ENCODE assay signal across 13 mouse cellular contexts in the genomic region with DNA sequence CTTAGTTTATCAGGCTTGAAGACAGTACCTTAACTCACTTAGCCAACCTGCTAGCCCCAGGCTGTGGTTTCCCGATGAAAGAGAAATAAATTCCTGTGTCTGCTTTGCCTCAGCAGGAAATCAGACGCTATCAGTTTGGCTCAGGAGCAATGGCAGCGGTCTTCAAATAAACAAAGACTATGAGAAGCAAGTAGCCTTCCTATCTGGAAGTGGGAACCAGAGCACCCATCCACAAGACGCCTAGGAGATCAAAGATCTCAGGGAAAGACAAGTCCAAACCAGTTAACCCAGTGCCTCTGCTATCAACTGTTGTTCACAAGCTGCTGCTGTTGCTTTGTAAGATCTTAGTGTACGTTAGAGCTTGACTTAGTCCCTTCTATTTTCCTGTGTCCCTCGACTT. TPM values are rescaled to one million over a fixed set of nuclear protein-coding genes. Genes with fewer than 3 reads are reported as not detected.
DNase-seq lines count a peak whose midpoint lies in the region; ATAC-seq and TF ChIP-seq lines count a peak whose summit lies in the region.
"Had no signal": no experiment of that assay in that cellular context is flagged by ENCODE, and none has a peak within 500 bp of the region (broad histone marks: within the 10 kb centered on the region; RNA-seq: fewer than 3 reads in every experiment).

No protein-coding gene starts in this region.

- H3K9ac ChIP-seq in heart, embryonic 16.5 days (ENCODE audit: low read length) = no peak overlapping the region
- H3K9ac ChIP-seq in limb, embryonic 11.5 days (ENCODE audit: low read length) = no peak overlapping the region; the same call in 1 of the 2 replicates
- H3K9ac ChIP-seq: hindbrain, embryonic 13.5 days; liver, embryonic 13.5 days had no signal

- H3K27ac ChIP-seq in heart, embryonic 16.5 days (ENCODE audit: low read length) = peak overlapping the region; percentile 20; the same call in 1 of the 2 replicates
- H3K27ac ChIP-seq in limb, embryonic 11.5 days (replicated peaks; ENCODE audit: low read depth, low read length) = 0 out of 2 replicates have a peak overlapping the region, but pooled peaks have one; percentile 36
- H3K27ac ChIP-seq: hindbrain, embryonic 13.5 days; liver, embryonic 13.5 days had no signal

- no peaks in the 10 kb centered on the region for H3K9me3 ChIP-seq in heart, embryonic 16.5 days (replicated peaks; ENCODE audit: control insufficient read depth, low read length)
- H3K9me3 ChIP-seq in E14TG2a.4 (ENCODE audit: low read length) = no peaks in the 10 kb centered on the region
- no peaks in the 10 kb centered on the region for H3K9me3 ChIP-seq in limb, embryonic 11.5 days (ENCODE audit: control insufficient read depth, low read length)
- H3K9me3 ChIP-seq: hindbrain, embryonic 13.5 days; liver, embryonic 13.5 days had no signal

- peaks cover 12% of the 10 kb centered on the region; the same call in 1 of the 2 replicates for H3K4me1 ChIP-seq in heart, embryonic 16.5 days (ENCODE audit: control insufficient read depth, insufficient read depth, low read length)
- peaks cover 40% of the 10 kb centered on the region for H3K4me1 ChIP-seq in E14TG2a.4 (replicated peaks; ENCODE audit: low read depth, low read length)
- peaks cover 14% of the 10 kb centered on the region for H3K4me1 ChIP-seq in limb, embryonic 11.5 days (ENCODE audit: control insufficient read depth, insufficient read depth, low read length)
- H3K4me1 ChIP-seq: megakaryocyte, embryonic 14.5 days had no signal

- no peak for ATAC-seq in heart, embryonic 16.5 days (replicated peaks; ENCODE audit: extremely low read depth, insufficient read depth, low FRiP score)
- ATAC-seq in limb, embryonic 11.5 days (ENCODE audit: insufficient number of reproducible peaks, low FRiP score, low TSS enrichment, low read depth) = no peak

- WGBS in heart, embryonic 16.5 days = 16% methylated on average over 6 of the region's 6 CpGs
- WGBS in limb, embryonic 11.5 days = 10% methylated on average over 6 of the region's 6 CpGs

- no peak overlapping the region for H3K4me3 ChIP-seq in heart, embryonic 16.5 days (ENCODE audit: low read length)
- peak overlapping the region; percentile 56 for H3K4me3 ChIP-seq in E14TG2a.4 (replicated peaks; ENCODE audit: low read length)
- no peak overlapping the region for H3K4me3 ChIP-seq in limb, embryonic 11.5 days (ENCODE audit: low read depth, low read length)
- H3K4me3 ChIP-seq: hindbrain, embryonic 13.5 days; liver, embryonic 13.5 days; megakaryocyte, embryonic 14.5 days; myocyte had no signal

- no peak for TF ChIP-seq CTCF in E14TG2a.4 (conservative IDR thresholded peaks at IDR 0.05; ENCODE audit: low read length)

- no peak for DNase-seq in heart, adult 8-10 months (ENCODE audit: low spot score)
- peak; percentile 58 for DNase-seq in ES-CJ7 (ENCODE audit: low read depth, low spot score)
- DNase-seq in limb, embryonic 11.5 days (ENCODE audit: low spot score) = no peak
- no peak for DNase-seq in ovary, postnatal 14 days (ENCODE audit: low spot score)
- no peak for DNase-seq in retina, postnatal 1 day
- DNase-seq: kidney, postnatal 14 days; liver, embryonic 13.5 days; right cerebral cortex, postnatal 4 days had no signal

- H3K36me3 ChIP-seq in heart, embryonic 16.5 days (ENCODE audit: control insufficient read depth, insufficient read depth) = no peaks in the 10 kb centered on the region
- H3K36me3 ChIP-seq in E14TG2a.4 (ENCODE audit: insufficient read depth, low read length) = no peaks in the 10 kb centered on the region
- no peaks in the 10 kb centered on the region for H3K36me3 ChIP-seq in limb, embryonic 11.5 days (ENCODE audit: control insufficient read depth, insufficient read depth, low read length)
- H3K36me3 ChIP-seq: hindbrain, embryonic 13.5 days; liver, embryonic 13.5 days had no signal

- no peaks in the 10 kb centered on the region for H3K27me3 ChIP-seq in heart, embryonic 16.5 days (ENCODE audit: control insufficient read depth, insufficient read depth, low read length)
- H3K27me3 ChIP-seq in E14TG2a.4 (ENCODE audit: insufficient read depth, low read length) = no peaks in the 10 kb centered on the region
- H3K27me3 ChIP-seq in limb, embryonic 11.5 days (ENCODE audit: control insufficient read depth, insufficient read depth, low read length) = no peaks in the 10 kb centered on the region

- H3K4me2 ChIP-seq in heart, embryonic 16.5 days (ENCODE audit: low read depth, low read length) = 0 out of 2 replicates have a peak overlapping the region, but pooled peaks have one; percentile 18
- H3K4me2 ChIP-seq in limb, embryonic 11.5 days (ENCODE audit: low read depth, severe bottlenecking) = no peak overlapping the region
- H3K4me2 ChIP-seq: hindbrain, embryonic 13.5 days; liver, embryonic 13.5 days had no signal

RNA-seq across cellular contexts. Expression of a gene that starts 6.9 kb away (rescaled TPM):
- 61.8 and 64.7 TPM in 2 replicates for polyA plus RNA-seq in heart, embryonic 16.5 days (2015; fragmentation: Nextera tagmentation; extraction: Ambion mirVana)
- total RNA-seq in heart, adult 8-10 months (2022) = 100 to 1,000 TPM in 2 of 4 experiments, 10 to 100 TPM in 2; 87.6 to 108 (median 101) TPM
- polyA plus RNA-seq in limb, embryonic 11.5 days (2014; fragmentation: Nextera tagmentation; extraction: Ambion mirVana) = 71.5 and 74.2 TPM in 2 replicates
